Mouse (Mus musculus): ENCODE measurements around the gene Ncmap.

DNA sequence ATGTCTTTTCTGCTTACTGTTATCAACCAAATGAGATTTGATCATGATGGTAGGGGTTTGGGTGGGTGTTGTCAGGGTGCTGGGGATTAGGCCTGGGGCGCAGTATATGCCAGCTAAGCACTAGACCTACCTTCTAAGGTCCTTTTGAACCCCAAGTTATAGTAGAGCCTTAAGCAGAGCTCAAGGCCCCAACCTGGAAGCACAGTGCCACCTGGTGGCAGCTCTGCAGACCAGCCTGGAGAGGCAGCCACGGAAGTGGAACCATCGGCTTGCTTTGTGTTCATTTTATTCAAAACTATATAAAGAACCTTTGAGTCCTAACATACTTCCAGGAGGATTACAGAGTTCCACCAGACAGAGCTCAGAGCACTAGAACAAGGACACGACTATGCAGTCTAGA is 13.6 kb upstream of the Ncmap start:
- TF ChIP-seq EP300 (IDR thresholded peaks at IDR 0.05; ENCODE audit: insufficient read depth, low read depth, low read length) = no peak
- TF ChIP-seq POLR2A (IDR thresholded peaks at IDR 0.05; ENCODE audit: insufficient read depth, low read length) = no peak
